Mouse (Mus musculus): ENCODE data around the gene Rpl32.

GRCm38 (mm10) chr6:115838161-115838597 is 29.6 kb upstream of the Rpl32 start, which contains the start of gene Efcab12:
- no peak for TF ChIP-seq CTCF (IDR thresholded peaks at IDR 0.05; ENCODE audit: low read depth)
- TF ChIP-seq EP300 (IDR thresholded peaks at IDR 0.05; ENCODE audit: low read depth) = no peak

Measured in liver, embryonic 14.5 days (tissue).